ENCODE assay signal across 17 mouse cellular contexts in the genomic region with DNA sequence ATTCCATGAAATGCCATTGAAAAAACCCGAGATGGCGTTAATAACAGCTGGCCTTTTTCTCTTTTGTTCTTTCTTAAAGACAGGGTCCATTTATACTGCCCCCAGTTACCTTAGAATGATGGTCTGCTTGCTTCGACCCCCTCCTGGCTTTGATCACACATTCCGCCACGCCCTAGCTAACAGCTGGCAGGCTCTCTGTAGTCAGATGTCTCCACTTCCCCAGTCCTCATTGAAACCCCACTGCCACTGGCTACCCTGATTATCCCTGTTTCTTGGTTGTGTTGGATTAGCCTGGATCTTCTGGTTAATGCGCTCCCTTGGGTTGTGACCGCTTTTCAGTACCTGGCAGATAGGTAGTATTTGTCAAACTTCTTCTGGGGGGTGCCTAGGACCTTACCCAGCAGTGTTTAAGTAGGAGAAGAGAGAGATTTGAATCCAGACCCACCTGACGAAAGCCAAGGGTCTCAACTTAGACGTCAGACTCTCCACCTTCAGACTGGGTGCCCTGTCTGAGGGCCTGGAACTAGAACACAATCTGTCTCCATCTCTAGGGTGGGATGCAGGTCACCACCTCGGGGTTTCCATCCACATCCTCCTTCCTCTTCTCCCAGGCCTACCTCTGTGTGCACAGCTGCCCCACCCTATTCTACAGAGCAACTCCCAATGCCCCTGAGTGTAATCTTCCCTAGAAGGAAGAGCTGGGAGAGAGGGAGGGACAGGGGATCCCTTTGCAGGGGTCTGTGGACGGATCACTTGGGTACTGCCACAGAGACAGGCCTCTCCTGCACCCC. TPM values are rescaled to one million over a fixed set of nuclear protein-coding genes. Genes with fewer than 3 reads are reported as not detected.
A peak's percentile ranks its signal among the peaks of the same experiment; 100 is the strongest.
DNase-seq lines count a peak whose midpoint lies in the region; ATAC-seq lines count a peak whose summit lies in the region.
"Had no signal": no experiment of that assay in that cellular context is flagged by ENCODE, and none has a peak within 500 bp of the region (broad histone marks: within the 10 kb centered on the region; RNA-seq: fewer than 3 reads in every experiment).

No protein-coding gene starts in this region.

- peaks cover 88% of the 10 kb centered on the region for H3K4me1 ChIP-seq in heart, embryonic 10.5 days
- peaks cover 54% of the 10 kb centered on the region for H3K4me1 ChIP-seq in kidney, embryonic 14.5 days (ENCODE audit: control insufficient read depth, insufficient read depth, low read length)
- peaks cover 84% of the 10 kb centered on the region for H3K4me1 ChIP-seq in limb, embryonic 10.5 days
- peaks cover 14% of the 10 kb centered on the region for H3K4me1 ChIP-seq in hindbrain, embryonic 16.5 days (ENCODE audit: control insufficient read depth, insufficient read depth, low read depth, low read length)

- no peaks in the 10 kb centered on the region; the same call in 1 of the 2 replicates for H3K27me3 ChIP-seq in heart, embryonic 10.5 days (ENCODE audit: insufficient read depth, poor library complexity, severe bottlenecking)
- peaks cover 3% of the 10 kb centered on the region; the same call in 1 of the 2 replicates for H3K27me3 ChIP-seq in kidney, embryonic 14.5 days (ENCODE audit: control insufficient read depth, insufficient read depth, low read length)
- peaks cover 35% of the 10 kb centered on the region for H3K27me3 ChIP-seq in limb, embryonic 10.5 days (ENCODE audit: low read depth, poor library complexity, severe bottlenecking)
- H3K27me3 ChIP-seq in hindbrain, embryonic 16.5 days (replicated peaks; ENCODE audit: control insufficient read depth, insufficient read depth, low read length): no peaks in the 10 kb centered on the region
- H3K27me3 ChIP-seq: embryonic facial prominence, embryonic 12.5 days had no signal

- no peaks in the 10 kb centered on the region for H3K36me3 ChIP-seq in heart, embryonic 10.5 days
- H3K36me3 ChIP-seq in kidney, embryonic 14.5 days (ENCODE audit: control insufficient read depth, insufficient read depth, low read length): no peaks in the 10 kb centered on the region; the same call in 1 of the 2 replicates
- no peaks in the 10 kb centered on the region for H3K36me3 ChIP-seq in limb, embryonic 10.5 days
- H3K36me3 ChIP-seq in hindbrain, embryonic 16.5 days (ENCODE audit: control insufficient read depth, insufficient read depth, low read length): no peaks in the 10 kb centered on the region
- H3K36me3 ChIP-seq: embryonic facial prominence, embryonic 12.5 days; limb, embryonic 12.5 days; neural tube, embryonic 15.5 days had no signal

- 71% methylated on average over 11 of the region's 11 CpGs for WGBS in heart, embryonic 10.5 days
- WGBS in kidney, embryonic 14.5 days: 71% methylated on average over 11 of the region's 11 CpGs
- WGBS in limb, embryonic 10.5 days: 59% methylated on average over 11 of the region's 11 CpGs
- WGBS in hindbrain, embryonic 16.5 days: 83% methylated on average over 11 of the region's 11 CpGs

- peak overlapping the region; percentile 69 for H3K27ac ChIP-seq in heart, embryonic 10.5 days
- H3K27ac ChIP-seq in kidney, embryonic 14.5 days (ENCODE audit: low read depth, low read length): peak overlapping the region; percentile 34; the same call in 1 of the 2 replicates
- H3K27ac ChIP-seq in limb, embryonic 10.5 days: 0 out of 2 replicates have a peak overlapping the region, but pooled peaks have one; percentile 26
- H3K27ac ChIP-seq in hindbrain, embryonic 16.5 days (ENCODE audit: low read depth, low read length): no peak overlapping the region
- H3K27ac ChIP-seq: liver, embryonic 14.5 days; neural tube, embryonic 15.5 days had no signal

- no peak overlapping the region for H3K4me2 ChIP-seq in kidney, embryonic 14.5 days (replicated peaks; ENCODE audit: low read depth, low read length)
- H3K4me2 ChIP-seq in hindbrain, embryonic 16.5 days (ENCODE audit: low read length): no peak overlapping the region

- intact Hi-C loops in heart, postnatal 36 days (cut with DNase I): loop anchor here (2.0 kb wide), 1 partner anchor 14 kb away; no protein-coding TSS in a partner anchor

- H3K9me3 ChIP-seq in heart, embryonic 10.5 days: no peaks in the 10 kb centered on the region
- no peaks in the 10 kb centered on the region for H3K9me3 ChIP-seq in kidney, embryonic 14.5 days (ENCODE audit: control insufficient read depth, low read length)
- H3K9me3 ChIP-seq in limb, embryonic 10.5 days (replicated peaks): no peaks in the 10 kb centered on the region
- H3K9me3 ChIP-seq in hindbrain, embryonic 16.5 days (ENCODE audit: control insufficient read depth, low read length): no peaks in the 10 kb centered on the region
- H3K9me3 ChIP-seq: embryonic facial prominence, embryonic 12.5 days; limb, embryonic 12.5 days; neural tube, embryonic 15.5 days had no signal

- no peak overlapping the region for H3K9ac ChIP-seq in kidney, embryonic 14.5 days (ENCODE audit: low read depth, low read length)
- H3K9ac ChIP-seq in hindbrain, embryonic 16.5 days (ENCODE audit: low read depth, low read length): no peak overlapping the region
- H3K9ac ChIP-seq: embryonic facial prominence, embryonic 12.5 days; liver, embryonic 14.5 days; neural tube, embryonic 15.5 days had no signal

- H3K4me3 ChIP-seq in heart, embryonic 10.5 days: no peak overlapping the region
- H3K4me3 ChIP-seq in kidney, embryonic 14.5 days (ENCODE audit: low read length): no peak overlapping the region
- no peak overlapping the region for H3K4me3 ChIP-seq in limb, embryonic 10.5 days
- H3K4me3 ChIP-seq in hindbrain, embryonic 16.5 days (ENCODE audit: low read length): no peak overlapping the region
- H3K4me3 ChIP-seq: myocyte; neural tube, embryonic 15.5 days had no signal

- no peak for DNase-seq in heart, embryonic 10.5 days (ENCODE audit: low spot score)
- DNase-seq in heart, postnatal 36 days: no peak
- no peak for DNase-seq in kidney, postnatal 25 days
- peak; percentile 29 for DNase-seq in R1 (ENCODE audit: low read depth, low spot score)
- no peak for DNase-seq in limb, embryonic 10.5 days (ENCODE audit: low spot score)
- DNase-seq: B cell, adult 2 months; right cerebral cortex, postnatal 25 days; thymus, postnatal 4 days had no signal

- no peak for ATAC-seq in kidney, embryonic 14.5 days (ENCODE audit: low FRiP score, low TSS enrichment)
- ATAC-seq in hindbrain, embryonic 16.5 days: no peak
- ATAC-seq: activated CD4-positive, CD25-positive, alpha-beta regulatory T cell, adult 4 months; inflammation-experienced regulatory T-cells, adult 6 months had no signal

RNA-seq across cellular contexts. Expression of a gene that starts 11.5 kb away (rescaled TPM):
- polyA plus RNA-seq in heart, embryonic 10.5 days (2016; fragmentation: Nextera tagmentation; extraction: Ambion mirVana): 5.7 and 8.2 TPM in 2 replicates
- total RNA-seq in heart, postnatal 36 days (2021): 1 to 10 TPM; 6.9 to 8.0 TPM
- 12.7 and 15.6 TPM in 2 replicates for polyA plus RNA-seq in kidney, embryonic 14.5 days (2014; fragmentation: Nextera tagmentation; extraction: Ambion mirVana)
- polyA plus RNA-seq in limb, embryonic 10.5 days (2016; fragmentation: Nextera tagmentation; extraction: Ambion mirVana): 11.2 and 12.1 TPM in 2 replicates
- polyA plus RNA-seq in hindbrain, embryonic 16.5 days (2015; fragmentation: Nextera tagmentation; extraction: Ambion mirVana): 0.96 and 0.99 TPM in 2 replicates
- polyA plus RNA-seq: activated CD4-positive, CD25-positive, alpha-beta regulatory T cell, adult 4 months; inflammation-experienced regulatory T-cells, adult 6 months had no signal
